Mouse (Mus musculus) stomach, postnatal 0 days (tissue): Measurements from ENCODE around the gene Cxcr4.

Experiments
- CTCF ChIP-seq: IDR thresholded peaks from 2 replicates; pipeline ENCODE4 v1.5.1; 2016; ENCODE audit warnings: antibody characterized with exemption, low read depth, mild to moderate bottlenecking, moderate library complexity
- EP300 ChIP-seq: optimal IDR thresholded peaks from 2 replicates; pipeline ENCODE3; 2016; ENCODE audit warnings: antibody characterized with exemption

GRCm38 (mm10) chr1:128592961-128593501 is 938 bp upstream of the Cxcr4 start:
- no peak for TF ChIP-seq CTCF
- no peak for TF ChIP-seq EP300
